Comparison of ENCODE assay signal across 12 mouse cellular contexts in genomic region chr9:111077745-111078144, GRCm38 (mm10). TPM values are rescaled to one million over a fixed set of nuclear protein-coding genes. Genes with fewer than 3 reads are reported as not detected.
A peak's percentile ranks its signal among the peaks of the same experiment; 100 is the strongest.
DNase-seq lines count a peak whose midpoint lies in the region; ATAC-seq and TF ChIP-seq lines count a peak whose summit lies in the region.
"Had no signal": no experiment of that assay in that cellular context is flagged by ENCODE, and none has a peak within 500 bp of the region (broad histone marks: within the 10 kb centered on the region; RNA-seq: fewer than 3 reads in every experiment).

No protein-coding gene starts in this region.

- H3K4me2 ChIP-seq in embryonic facial prominence, embryonic 11.5 days (ENCODE audit: low read depth, low read length), result no peak overlapping the region
- no peak overlapping the region for H3K4me2 ChIP-seq in midbrain, postnatal 0 days (ENCODE audit: low read depth, low read length, poor library complexity, severe bottlenecking)
- no peak overlapping the region for H3K4me2 ChIP-seq in midbrain, embryonic 15.5 days
- H3K4me2 ChIP-seq: embryonic facial prominence, embryonic 15.5 days; heart, embryonic 13.5 days had no signal

- peak; percentile 49 for TF ChIP-seq CTCF in midbrain, postnatal 0 days (IDR thresholded peaks at IDR 0.05)
- TF ChIP-seq CTCF in brain, embryonic 14.5 days (IDR thresholded peaks at IDR 0.05; ENCODE audit: borderline replicate concordance, extremely low read depth, insufficient read depth, insufficient read length), result peak; percentile 41; the same call in 1 of the 2 replicates

- TF ChIP-seq POLR2A in brain, embryonic 14.5 days (IDR thresholded peaks at IDR 0.05; ENCODE audit: borderline replicate concordance, extremely low read depth, insufficient read depth, insufficient read length, poor library complexity, severe bottlenecking), result no peak

- ATAC-seq in embryonic facial prominence, embryonic 11.5 days (replicated peaks; ENCODE audit: insufficient number of reproducible peaks, low FRiP score, low TSS enrichment, low read depth), result no peak
- no peak for ATAC-seq in midbrain, postnatal 0 days (ENCODE audit: low FRiP score)
- ATAC-seq in midbrain, embryonic 15.5 days (replicated peaks), result no peak
- ATAC-seq in megakaryocyte-erythroid progenitor cell, adult 5-6 weeks (replicated peaks; ENCODE audit: low FRiP score, low TSS enrichment, poor library complexity, severe bottlenecking), result peak; percentile 68

- no peaks in the 10 kb centered on the region for H3K27me3 ChIP-seq in embryonic facial prominence, embryonic 11.5 days (ENCODE audit: control insufficient read depth, insufficient read depth, low read length)
- H3K27me3 ChIP-seq in embryonic facial prominence, embryonic 10.5 days (replicated peaks; ENCODE audit: low read depth, poor library complexity, severe bottlenecking), result no peaks in the 10 kb centered on the region
- no peaks in the 10 kb centered on the region for H3K27me3 ChIP-seq in midbrain, postnatal 0 days (ENCODE audit: insufficient read depth, low read length)
- no peaks in the 10 kb centered on the region for H3K27me3 ChIP-seq in midbrain, embryonic 15.5 days (replicated peaks)
- H3K27me3 ChIP-seq: embryonic facial prominence, embryonic 15.5 days; heart, embryonic 13.5 days had no signal

- H3K4me1 ChIP-seq in embryonic facial prominence, embryonic 11.5 days (ENCODE audit: control insufficient read depth, insufficient read depth, low read length), result no peaks in the 10 kb centered on the region
- peaks cover 5% of the 10 kb centered on the region for H3K4me1 ChIP-seq in embryonic facial prominence, embryonic 10.5 days
- H3K4me1 ChIP-seq in midbrain, postnatal 0 days (ENCODE audit: insufficient read depth, low read length), result no peaks in the 10 kb centered on the region
- H3K4me1 ChIP-seq in midbrain, embryonic 15.5 days, result no peaks in the 10 kb centered on the region
- H3K4me1 ChIP-seq: embryonic facial prominence, embryonic 15.5 days had no signal

- peak; percentile 36 for DNase-seq in embryonic facial prominence, embryonic 11.5 days (ENCODE audit: low spot score)
- DNase-seq in embryonic facial prominence, embryonic 10.5 days (ENCODE audit: low spot score), result no peak
- DNase-seq in midbrain, postnatal 0 days (ENCODE audit: low spot score), result peak; percentile 21
- DNase-seq in brain, embryonic 14.5 days (ENCODE audit: low read depth), result no peak
- no peak for DNase-seq in adrenal gland, adult 2 months
- DNase-seq in retina, postnatal 1 day, result no peak
- DNase-seq: kidney, postnatal 4 days had no signal

- H3K36me3 ChIP-seq in embryonic facial prominence, embryonic 11.5 days (replicated peaks; ENCODE audit: control insufficient read depth, insufficient read depth, low read depth, low read length), result no peaks in the 10 kb centered on the region
- no peaks in the 10 kb centered on the region for H3K36me3 ChIP-seq in embryonic facial prominence, embryonic 10.5 days (replicated peaks)
- H3K36me3 ChIP-seq in midbrain, postnatal 0 days (ENCODE audit: insufficient read depth, low read length), result no peaks in the 10 kb centered on the region
- H3K36me3 ChIP-seq in midbrain, embryonic 15.5 days (replicated peaks), result no peaks in the 10 kb centered on the region
- H3K36me3 ChIP-seq: embryonic facial prominence, embryonic 15.5 days; heart, embryonic 13.5 days had no signal

- no peak overlapping the region for H3K4me3 ChIP-seq in embryonic facial prominence, embryonic 11.5 days (ENCODE audit: low read depth, low read length)
- H3K4me3 ChIP-seq in embryonic facial prominence, embryonic 10.5 days, result no peak overlapping the region
- no peak overlapping the region for H3K4me3 ChIP-seq in midbrain, postnatal 0 days (ENCODE audit: low read depth, low read length)
- no peak overlapping the region for H3K4me3 ChIP-seq in midbrain, embryonic 15.5 days
- H3K4me3 ChIP-seq: embryonic facial prominence, embryonic 15.5 days; heart, embryonic 13.5 days had no signal

- no peak overlapping the region for H3K9ac ChIP-seq in embryonic facial prominence, embryonic 11.5 days (replicated peaks; ENCODE audit: low read length)
- no peak overlapping the region for H3K9ac ChIP-seq in midbrain, postnatal 0 days (replicated peaks; ENCODE audit: low read length, poor library complexity, severe bottlenecking)
- H3K9ac ChIP-seq in midbrain, embryonic 15.5 days, result no peak overlapping the region
- H3K9ac ChIP-seq: embryonic facial prominence, embryonic 15.5 days; heart, embryonic 13.5 days had no signal

- 56% methylated on average over 5 of the region's 5 CpGs for WGBS in embryonic facial prominence, embryonic 11.5 days
- WGBS in embryonic facial prominence, embryonic 10.5 days, result 63% methylated on average over 5 of the region's 5 CpGs
- 64% methylated on average over 5 of the region's 5 CpGs for WGBS in midbrain, postnatal 0 days
- WGBS in midbrain, embryonic 15.5 days, result 63% methylated on average over 5 of the region's 5 CpGs

- no peaks in the 10 kb centered on the region for H3K9me3 ChIP-seq in embryonic facial prominence, embryonic 11.5 days (replicated peaks; ENCODE audit: control insufficient read depth, low read length)
- peaks cover 12% of the 10 kb centered on the region; the same call in 1 of the 2 replicates for H3K9me3 ChIP-seq in embryonic facial prominence, embryonic 10.5 days
- no peaks in the 10 kb centered on the region; the same call in 1 of the 2 replicates for H3K9me3 ChIP-seq in midbrain, postnatal 0 days (ENCODE audit: low read length)
- H3K9me3 ChIP-seq in midbrain, embryonic 15.5 days, result peaks cover 9% of the 10 kb centered on the region; the same call in 1 of the 2 replicates

- H3K27ac ChIP-seq in embryonic facial prominence, embryonic 11.5 days (replicated peaks; ENCODE audit: low read depth, low read length), result no peak overlapping the region
- H3K27ac ChIP-seq in embryonic facial prominence, embryonic 10.5 days (replicated peaks), result no peak overlapping the region
- H3K27ac ChIP-seq in midbrain, postnatal 0 days (ENCODE audit: low read depth, low read length), result no peak overlapping the region
- no peak overlapping the region for H3K27ac ChIP-seq in midbrain, embryonic 15.5 days
- H3K27ac ChIP-seq: embryonic facial prominence, embryonic 15.5 days; heart, embryonic 13.5 days; macrophage had no signal

RNA-seq across cellular contexts. Expression of gene Ccrl2, which starts 20.4 kb away (rescaled TPM):
- polyA plus RNA-seq in embryonic facial prominence, embryonic 11.5 days (2014; fragmentation: Nextera tagmentation; extraction: Ambion mirVana), result 0.76 and 0.99 TPM in 2 replicates
- polyA plus RNA-seq in embryonic facial prominence, embryonic 10.5 days (2016; fragmentation: Nextera tagmentation; extraction: Ambion mirVana), result 0.35 and 0.98 TPM in 2 replicates
- 0.82 and 0.85 TPM in 2 replicates for total RNA-seq in midbrain, postnatal 0 days (2014; rRNA removed)
- 1.1 and 1.2 TPM in 2 replicates for polyA plus RNA-seq in midbrain, postnatal 0 days (2015; fragmentation: Nextera tagmentation; extraction: Ambion mirVana)
- 1.1 and 1.2 TPM in 2 replicates for polyA plus RNA-seq in midbrain, embryonic 15.5 days (2015; fragmentation: Nextera tagmentation; extraction: Ambion mirVana)
- 1.1 TPM in 2 replicates for polyA plus RNA-seq in brain, embryonic 14.5 days (2012; rRNA removed)
- 0.82 and 1.8 TPM in 2 replicates for total RNA-seq in megakaryocyte-erythroid progenitor cell, adult 5-6 weeks (2014; fragmentation: Nextera tagmentation)
- total RNA-seq in megakaryocyte-erythroid progenitor cell, adult 5-6 weeks (2017), result 1.8 and 3.1 TPM in 2 replicates
- 10 to 100 TPM in 1 of 2 experiments, 1 to 10 TPM in 1; 8.0 to 10.1 TPM for total RNA-seq in adrenal gland, adult 2 months (2021)
- 4.8 and 5.2 TPM in 2 replicates for polyA plus RNA-seq in adrenal gland, adult 2 months (2012; rRNA removed)

RNA-seq across cellular contexts. Expression of gene Lrrfip2, which starts 39.6 kb away (rescaled TPM):
- 48.4 and 49.2 TPM in 2 replicates for polyA plus RNA-seq in embryonic facial prominence, embryonic 11.5 days (2014; fragmentation: Nextera tagmentation; extraction: Ambion mirVana)
- 38.6 and 39.4 TPM in 2 replicates for polyA plus RNA-seq in embryonic facial prominence, embryonic 10.5 days (2016; fragmentation: Nextera tagmentation; extraction: Ambion mirVana)
- total RNA-seq in midbrain, postnatal 0 days (2014; rRNA removed), result 23.7 and 32.7 TPM in 2 replicates
- polyA plus RNA-seq in midbrain, postnatal 0 days (2015; fragmentation: Nextera tagmentation; extraction: Ambion mirVana), result 42.2 and 44.0 TPM in 2 replicates
- polyA plus RNA-seq in midbrain, embryonic 15.5 days (2015; fragmentation: Nextera tagmentation; extraction: Ambion mirVana), result 45.6 and 51.3 TPM in 2 replicates
- 32.9 and 41.3 TPM in 2 replicates for polyA plus RNA-seq in brain, embryonic 14.5 days (2012; rRNA removed)
- total RNA-seq in megakaryocyte-erythroid progenitor cell, adult 5-6 weeks (2014; fragmentation: Nextera tagmentation), result 15.9 and 31.8 TPM in 2 replicates
- total RNA-seq in megakaryocyte-erythroid progenitor cell, adult 5-6 weeks (2017), result 54.7 and 56.0 TPM in 2 replicates
- 10 to 100 TPM; 51.4 to 60.7 TPM for total RNA-seq in adrenal gland, adult 2 months (2021)
- polyA plus RNA-seq in adrenal gland, adult 2 months (2012; rRNA removed), result 10.7 and 11.6 TPM in 2 replicates

RNA-seq across cellular contexts. Expression of gene Ltf, which starts 58.7 kb away (rescaled TPM):
- polyA plus RNA-seq in embryonic facial prominence, embryonic 11.5 days (2014; fragmentation: Nextera tagmentation; extraction: Ambion mirVana), result 0.66 and 1.1 TPM in 2 replicates
- polyA plus RNA-seq in embryonic facial prominence, embryonic 10.5 days (2016; fragmentation: Nextera tagmentation; extraction: Ambion mirVana), result not detected in 2 replicates
- 0.93 TPM in 1 of 2 replicates, not detected in the other for total RNA-seq in midbrain, postnatal 0 days (2014; rRNA removed)
- 0.82 and 1.4 TPM in 2 replicates for polyA plus RNA-seq in midbrain, postnatal 0 days (2015; fragmentation: Nextera tagmentation; extraction: Ambion mirVana)
- polyA plus RNA-seq in midbrain, embryonic 15.5 days (2015; fragmentation: Nextera tagmentation; extraction: Ambion mirVana), result 1.4 and 1.9 TPM in 2 replicates
- 0.53 and 0.68 TPM in 2 replicates for polyA plus RNA-seq in brain, embryonic 14.5 days (2012; rRNA removed)
- total RNA-seq in megakaryocyte-erythroid progenitor cell, adult 5-6 weeks (2014; fragmentation: Nextera tagmentation), result 126 TPM in 1 of 2 replicates, not detected in the other
- total RNA-seq in megakaryocyte-erythroid progenitor cell, adult 5-6 weeks (2017), result 5.8 and 33.5 TPM in 2 replicates
- total RNA-seq in adrenal gland, adult 2 months (2021), result 1 to 10 TPM in 1 of 2 experiments, under 1 TPM in 1; 0.86 to 2.1 TPM
- polyA plus RNA-seq in adrenal gland, adult 2 months (2012; rRNA removed), result 0.26 TPM in 1 of 2 replicates, not detected in the other

Comparison
In these comparisons a context has a peak if more than half of its experiments do, and no peak if none do; other contexts are left out.
1. DNase-seq: peak in embryonic facial prominence, embryonic 11.5 days (single experiment) and midbrain, postnatal 0 days (single experiment); none in embryonic facial prominence, embryonic 10.5 days (single experiment), brain, embryonic 14.5 days (single experiment), adrenal gland, adult 2 months (single experiment) and retina, postnatal 1 day (single experiment).